Mouse (Mus musculus) inflammation-experienced regulatory T-cells, adult 6 months (primary cell): ENCODE data around the gene Olfr1186. TPM values are rescaled to one million over a fixed set of nuclear protein-coding genes. Genes with fewer than 3 reads are reported as not detected.
"Not testable (repeated sequence)": the region's sequence is repeated elsewhere in the genome, so short reads cannot be mapped to it uniquely, and the experiment has no call there.

Source experiments
- ATAC-seq: one replicate; pipeline ENCODE4 v1.8.0; 2017
- polyA plus RNA-seq, 3 experiments: library from polyadenylated mRNA; unstranded; fragments of 100-300 nt; shearing (Covaris generic); gene quantifications; one replicate each; pipeline ENCODE4 v1.2.1; 2017

Gene Olfr1186
- not detected for polyA plus RNA-seq

GRCm38 (mm10) chr2:88518251-88518650 lies at the start of gene Olfr1186:
Gene Olfr1186, plus strand, starts transcription at chr2:88518551.
- no peak for ATAC-seq

GRCm38 (mm10) chr2:88483298-88483697 lies 35.1 kb upstream of the Olfr1186 start, which contains the start of gene Olfr1184:
Gene Olfr1184, plus strand, starts transcription at chr2:88483598.
- no peak for ATAC-seq

GRCm38 (mm10) chr2:88493020-88493419 lies 25.3 kb upstream of the Olfr1186 start, which contains the start of gene Olfr1185-ps1:
Gene Olfr1185-ps1, plus strand, starts transcription at chr2:88493320.
- no peak for ATAC-seq

GRCm38 (mm10) chr2:88525720-88526119 lies 7.4 kb downstream of the Olfr1186 start:
- ATAC-seq, result no peak

GRCm38 (mm10) chr2:88556635-88557034 lies 38.3 kb downstream of the Olfr1186 start, which contains the start of gene Olfr1188:
Gene Olfr1188, plus strand, starts transcription at chr2:88556935.
- ATAC-seq, result no peak

- ATAC-seq, result not testable (repeated sequence)
These were observed 54.3 kb downstream of the Olfr1186 start for GRCm38 (mm10) chr2:88572696-88573095.

Other genes starting within 250 kb of the Olfr1186 start
- gene Olfr1173, start 238.7 kb upstream of the Olfr1186 start, polyA plus RNA-seq, result under 1 TPM in 1 of 3 experiments, not detected in 2; 0.16 TPM
- gene Olfr1174-ps, start 203.4 kb upstream of the Olfr1186 start, polyA plus RNA-seq, result not detected
- under 1 TPM; 0.09 to 0.10 (median 0.09) TPM for gene Olfr1175-ps, start 191.3 kb upstream of the Olfr1186 start, polyA plus RNA-seq
- not detected for gene Olfr1176, start 181.8 kb upstream of the Olfr1186 start, polyA plus RNA-seq
- gene Olfr1177-ps, start 172.1 kb upstream of the Olfr1186 start, polyA plus RNA-seq, result not detected
- under 1 TPM in 1 of 3 experiments, not detected in 2; 0.05 TPM for gene Olfr1178, start 131.5 kb upstream of the Olfr1186 start, polyA plus RNA-seq
- gene Olfr1179, start 112.1 kb upstream of the Olfr1186 start, polyA plus RNA-seq, result not detected
- not detected for gene Olfr1180, start 99.4 kb upstream of the Olfr1186 start, polyA plus RNA-seq
- not detected for gene Olfr1181, start 92.4 kb upstream of the Olfr1186 start, polyA plus RNA-seq
- gene Gm13757, start 69.4 kb upstream of the Olfr1186 start, polyA plus RNA-seq, result not detected
- gene Olfr1183, start 63.7 kb upstream of the Olfr1186 start, polyA plus RNA-seq, result under 1 TPM in 1 of 3 experiments, not detected in 2; 0.13 TPM
- not detected for gene Olfr1184, start 35.0 kb upstream of the Olfr1186 start, polyA plus RNA-seq
- gene Olfr1185-ps1, start 25.2 kb upstream of the Olfr1186 start, polyA plus RNA-seq, result not detected
- not detected for gene Olfr1188, start 38.4 kb downstream of the Olfr1186 start, polyA plus RNA-seq
- gene Olfr1189, start 67.9 kb downstream of the Olfr1186 start, polyA plus RNA-seq, result not detected
- gene Olfr1191-ps1, start 122.0 kb downstream of the Olfr1186 start, polyA plus RNA-seq, result not detected
- under 1 TPM in 1 of 3 experiments, not detected in 2; 0.08 TPM for gene Olfr1192-ps1, start 130.0 kb downstream of the Olfr1186 start, polyA plus RNA-seq
- gene Olfr1193, start 157.1 kb downstream of the Olfr1186 start, polyA plus RNA-seq, result not detected
- gene Olfr1195, start 170.6 kb downstream of the Olfr1186 start, polyA plus RNA-seq, result under 1 TPM in 1 of 3 experiments, not detected in 2; 0.14 TPM
- gene Olfr1196, start 186.0 kb downstream of the Olfr1186 start, polyA plus RNA-seq, result not detected
- not detected for gene Olfr1197, start 213.8 kb downstream of the Olfr1186 start, polyA plus RNA-seq
- gene Olfr1198, start 232.8 kb downstream of the Olfr1186 start, polyA plus RNA-seq, result not detected
- gene Olfr1199, start 241.9 kb downstream of the Olfr1186 start, polyA plus RNA-seq, result not detected